Mouse (Mus musculus) hindbrain, postnatal 0 days (tissue): ENCODE measurements at regions not wholly inside any gene's neighbourhood (a gene's known extent, or its start where the extent isn't known, plus 50 kb on each side); places are given as distances from the start of the nearest gene placed in this dataset.
A peak's percentile ranks its signal among the peaks of the same experiment; 100 is the strongest.
"Not testable (repeated sequence)": the region's sequence is repeated elsewhere in the genome, so short reads cannot be mapped to it uniquely, and the experiment has no call there.

Experiments
- ATAC-seq: fragments of 200-750 bp; cut with Nextera tagmentation; 2 replicates; pipeline ENCODE4 v1.8.0; 2017; ENCODE audit warnings: mild to moderate bottlenecking, moderate TSS enrichment, moderate library complexity
- DNase-seq: peaks from one replicate; pipeline ENCODE4 v3.0.0-alpha.2; 2015; ENCODE audit warnings: low spot score
- H3K27ac ChIP-seq: fragments of 300-500 bp; sonication (generic); 2 replicates; pipeline ENCODE4 v1.5.1; 2014; ENCODE audit warnings: mild to moderate bottlenecking
- H3K27me3 ChIP-seq: fragments of 300-500 bp; sonication (generic); 2 replicates; pipeline ENCODE4 v1.6.1; 2014; ENCODE audit warnings: low read length, mixed read lengths; ENCODE audit not compliant: insufficient read depth
- H3K36me3 ChIP-seq: fragments of 300-500 bp; sonication (generic); 2 replicates; pipeline ENCODE4 v1.6.1; 2014; ENCODE audit warnings: low read length, mixed read lengths; ENCODE audit not compliant: insufficient read depth
- H3K4me1 ChIP-seq: fragments of 300-500 bp; sonication (generic); 2 replicates; pipeline ENCODE4 v1.6.1; 2014; ENCODE audit warnings: antibody characterized with exemption, low read length, mixed read lengths; ENCODE audit not compliant: insufficient read depth
- H3K4me2 ChIP-seq: fragments of 300-500 bp; sonication (generic); 2 replicates; pipeline ENCODE4 v1.6.1; 2014; ENCODE audit warnings: low read depth, mild to moderate bottlenecking, low read length, moderate library complexity, mixed read lengths
- H3K4me3 ChIP-seq: fragments of 300-500 bp; sonication (generic); 2 replicates; pipeline ENCODE4 v1.5.1; 2014; ENCODE audit warnings: low read length
- H3K9ac ChIP-seq: fragments of 300-500 bp; sonication (generic); replicated peaks from 2 replicates; pipeline ENCODE4 v1.6.1; 2014; ENCODE audit warnings: mild to moderate bottlenecking, low read length, moderate library complexity, mixed read lengths
- H3K9me3 ChIP-seq: fragments of 300-500 bp; sonication (generic); 2 replicates; pipeline ENCODE4 v1.6.1; 2016; ENCODE audit warnings: low read length, mixed read lengths
- CTCF ChIP-seq: IDR thresholded peaks from 2 replicates; pipeline ENCODE4 v1.5.1; 2016; ENCODE audit warnings: antibody characterized with exemption, control low read depth, low read depth
- WGBS: fragments of 180-500 bp; shearing (Covaris S2); extraction: QIAGEN DNeasy Blood & Tissue Kit; methylation state at CpG from one replicate; pipeline ENCODE4 v1.1.7; 2014; 5-methylcytosine and 5-hydroxymethylcytosine counted together

DNA sequence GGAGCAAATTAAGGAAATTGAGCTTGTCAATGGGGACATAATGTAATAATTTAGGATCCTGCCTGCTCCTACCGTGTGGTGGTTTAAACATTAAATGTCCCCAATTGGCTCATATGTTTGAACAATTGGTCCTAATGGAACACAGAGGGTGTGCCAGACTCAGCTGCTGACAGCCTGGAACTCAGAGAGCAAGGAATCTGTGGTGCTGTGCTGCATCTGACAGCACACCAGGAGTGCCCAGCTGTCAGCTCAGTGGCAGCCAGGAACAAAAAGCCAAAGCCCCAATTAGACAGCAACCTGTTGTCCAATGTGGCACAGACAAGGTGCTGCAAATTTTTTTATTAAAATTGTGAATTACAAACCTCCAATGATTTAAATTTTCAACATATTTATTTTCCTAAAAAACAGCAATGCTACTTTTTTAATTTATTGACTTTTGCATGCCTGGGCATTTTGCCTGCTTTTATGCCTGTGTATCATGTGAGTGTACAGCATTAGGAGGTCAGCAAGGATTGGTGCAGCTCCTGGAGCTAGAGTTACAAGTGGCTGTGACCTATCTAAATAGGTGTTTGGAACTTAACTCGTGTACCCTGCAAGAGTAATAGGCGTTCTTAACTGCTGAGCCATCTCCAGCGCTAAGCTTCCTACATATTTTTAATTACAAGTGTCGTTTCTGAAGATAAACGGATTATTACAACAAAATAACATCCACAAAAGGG, 724.5 kb upstream of the Adam24 start:
- H3K27ac ChIP-seq = no peak overlapping the region
- H3K4me2 ChIP-seq = no peak overlapping the region
- H3K9ac ChIP-seq = no peak overlapping the region
- no peaks in the 10 kb centered on the region for H3K27me3 ChIP-seq
- no peaks in the 10 kb centered on the region for H3K9me3 ChIP-seq
- H3K36me3 ChIP-seq = no peaks in the 10 kb centered on the region
- H3K4me1 ChIP-seq = no peaks in the 10 kb centered on the region
- TF ChIP-seq CTCF = no peak
- DNase-seq (peak; percentile 58), ATAC-seq (peak; percentile 91)
- WGBS = 59% methylated on average over 6 of the region's 6 CpGs
- H3K4me3 ChIP-seq = no peak overlapping the region

DNA sequence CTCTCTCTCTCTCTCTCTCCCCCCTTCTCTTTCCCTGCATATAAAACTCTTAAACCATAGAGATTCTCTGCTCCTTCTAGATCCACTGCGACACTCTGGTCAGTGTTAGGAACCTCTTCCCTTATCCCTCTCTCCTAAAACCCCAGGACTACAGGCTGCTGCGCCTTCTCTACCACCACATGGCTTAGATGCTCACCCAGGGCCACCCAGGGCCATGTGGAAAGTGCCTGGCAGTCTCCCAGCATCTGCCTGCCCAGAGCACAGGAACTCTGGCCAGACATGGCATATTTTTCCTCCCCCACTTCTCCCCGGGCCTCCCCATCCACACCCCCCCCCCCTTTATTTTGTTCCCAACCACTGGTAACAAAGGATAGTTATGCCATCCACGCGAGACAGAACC, 720.4 kb upstream of the Adam24 start:
- Histone ChIP-seq H3K4me3 (no peak overlapping the region), H3K9ac (no peak overlapping the region), H3K4me2 (no peak overlapping the region), H3K27me3 (no peaks in the 10 kb centered on the region), H3K9me3 (no peaks in the 10 kb centered on the region), H3K4me1 (no peaks in the 10 kb centered on the region), H3K27ac (no peak overlapping the region), H3K36me3 (no peaks in the 10 kb centered on the region)
- ATAC-seq (no peak), DNase-seq (no peak)
- WGBS = 61% methylated on average over 5 of the region's 5 CpGs
- TF ChIP-seq CTCF = no peak

DNA sequence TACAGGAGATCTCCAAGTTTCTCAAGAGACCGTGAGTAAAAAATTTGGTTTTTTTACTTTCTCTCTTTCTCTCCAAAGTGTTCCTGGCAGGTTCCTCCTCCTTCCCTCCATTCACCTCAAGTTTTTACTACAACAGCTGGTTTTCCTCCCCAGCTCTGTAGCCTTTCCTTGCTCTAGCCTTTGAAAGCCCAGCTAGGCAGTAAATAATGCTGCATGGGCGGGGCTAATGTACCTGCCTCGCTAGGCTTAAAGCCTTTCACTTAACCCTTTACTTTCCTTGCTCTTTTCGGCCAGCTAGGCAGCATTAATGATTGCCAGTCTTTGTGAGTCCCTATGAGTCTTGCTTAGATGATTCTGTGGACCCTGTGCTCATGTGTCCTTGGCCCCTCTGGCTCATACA, 720.0 kb upstream of the Adam24 start:
- no peaks in the 10 kb centered on the region for H3K9me3 ChIP-seq
- no peak overlapping the region for H3K4me3 ChIP-seq
- H3K4me2 ChIP-seq = no peak overlapping the region
- no peaks in the 10 kb centered on the region for H3K27me3 ChIP-seq
- 43% methylated on average over 4 of the region's 4 CpGs for WGBS
- H3K9ac ChIP-seq = no peak overlapping the region
- no peak overlapping the region for H3K27ac ChIP-seq
- TF ChIP-seq CTCF = no peak
- no peaks in the 10 kb centered on the region for H3K4me1 ChIP-seq
- DNase-seq (no peak), ATAC-seq (no peak)
- no peaks in the 10 kb centered on the region for H3K36me3 ChIP-seq

DNA sequence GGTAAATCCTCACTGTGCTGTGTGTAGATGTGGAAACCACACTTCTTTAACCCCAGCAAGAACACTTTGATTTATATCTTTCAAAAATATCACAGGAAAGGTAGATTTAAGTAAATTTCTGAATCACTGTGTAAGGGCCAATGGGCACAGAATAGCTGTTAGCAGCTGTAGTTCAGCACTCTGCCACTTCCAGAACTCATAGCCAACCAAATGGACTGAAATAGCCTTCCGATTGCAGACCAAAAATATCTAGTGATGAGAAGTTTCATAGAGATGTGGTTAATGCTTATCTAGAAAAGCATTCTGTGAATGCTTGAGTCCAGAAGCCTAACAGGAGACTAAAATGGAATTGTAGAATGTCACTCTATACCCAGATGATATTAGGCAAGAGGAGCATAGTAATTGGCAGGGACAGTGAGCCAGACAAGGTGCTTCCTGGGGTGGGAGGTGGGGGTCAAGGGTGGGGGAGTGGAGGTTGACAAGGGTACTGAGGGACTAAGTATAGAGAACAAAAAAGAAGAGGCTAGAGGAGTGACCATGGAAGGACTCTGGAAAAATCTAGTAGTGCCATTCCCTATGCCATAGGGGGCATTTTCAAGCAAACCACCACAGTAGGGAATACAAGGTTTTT, 669.6 kb upstream of the Adam24 start:
- H3K27me3 ChIP-seq = no peaks in the 10 kb centered on the region
- no peak overlapping the region for H3K4me3 ChIP-seq
- no peak overlapping the region for H3K27ac ChIP-seq
- TF ChIP-seq CTCF = no peak
- no peak overlapping the region for H3K9ac ChIP-seq
- H3K4me1 ChIP-seq = no peaks in the 10 kb centered on the region
- no peak overlapping the region for H3K4me2 ChIP-seq
- DNase-seq = no peak
- WGBS = 95% methylated on average over 1 of the region's 1 CpGs
- no peak for ATAC-seq
- H3K9me3 ChIP-seq = no peaks in the 10 kb centered on the region
- H3K36me3 ChIP-seq = no peaks in the 10 kb centered on the region

DNA sequence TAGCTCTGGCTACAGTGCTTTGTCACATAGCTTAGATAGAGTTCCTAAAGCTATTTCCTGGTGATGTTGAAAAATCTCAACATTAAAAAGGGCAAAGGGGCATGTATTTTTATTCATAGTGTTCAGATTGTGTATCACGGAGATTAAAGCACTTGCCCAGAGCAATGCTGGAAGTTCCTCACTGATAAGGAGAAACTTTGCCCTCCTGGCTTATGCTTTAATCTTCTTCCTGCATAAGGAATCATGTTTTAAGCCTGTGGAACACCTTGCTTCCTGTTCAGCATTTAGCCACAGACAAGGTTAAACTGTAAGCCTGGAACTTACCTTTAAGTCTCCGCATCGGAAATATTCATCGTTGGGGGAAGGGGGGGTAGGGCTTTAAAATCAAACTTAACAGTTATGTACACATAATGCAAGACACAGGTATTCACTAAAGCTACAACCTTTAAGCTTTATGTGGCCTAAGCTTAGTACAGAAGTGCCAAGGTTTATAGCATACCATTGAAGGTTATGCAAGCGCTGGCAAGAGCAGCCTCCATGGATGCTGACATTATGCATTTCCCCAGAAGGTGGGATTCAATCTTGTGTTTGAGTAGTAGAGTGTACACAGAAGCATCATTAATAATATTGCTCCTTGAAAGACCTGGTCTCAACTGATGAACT, 655.5 kb upstream of the Adam24 start:
- Histone ChIP-seq H3K9ac (no peak overlapping the region), H3K4me1 (no peaks in the 10 kb centered on the region), H3K36me3 (no peaks in the 10 kb centered on the region), H3K4me2 (no peak overlapping the region), H3K9me3 (no peaks in the 10 kb centered on the region), H3K27me3 (no peaks in the 10 kb centered on the region), H3K4me3 (no peak overlapping the region), H3K27ac (no peak overlapping the region)
- DNase-seq (no peak), ATAC-seq (no peak)
- 95% methylated on average over 5 of the region's 5 CpGs for WGBS
- TF ChIP-seq CTCF = no peak

DNA sequence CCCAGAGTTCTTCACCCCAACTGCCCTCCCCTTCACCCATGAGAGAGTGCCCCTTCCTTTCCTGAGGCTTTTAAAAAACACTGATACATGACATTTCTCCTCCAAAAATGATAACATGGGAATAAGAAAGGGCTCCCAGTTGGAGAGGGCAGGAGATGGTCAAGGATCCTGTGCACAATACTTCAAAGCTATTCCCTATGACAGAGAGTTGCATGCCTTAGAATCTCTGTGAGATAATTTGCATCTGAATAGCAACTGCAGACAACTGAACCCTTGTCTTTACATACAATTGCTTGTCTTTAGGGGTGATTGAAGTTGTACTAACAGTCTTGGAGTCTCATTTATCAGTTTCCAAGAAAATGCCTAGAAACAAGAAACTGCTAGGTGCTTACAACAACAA, 610.7 kb upstream of the Adam24 start:
- no peaks in the 10 kb centered on the region for H3K36me3 ChIP-seq
- H3K9me3 ChIP-seq = no peaks in the 10 kb centered on the region
- no peak overlapping the region for H3K4me2 ChIP-seq
- H3K9ac ChIP-seq = no peak overlapping the region
- no peak for TF ChIP-seq CTCF
- H3K27ac ChIP-seq = no peak overlapping the region
- DNase-seq = no peak
- no peaks in the 10 kb centered on the region for H3K27me3 ChIP-seq
- no peak; the same call in 1 of the 2 replicates for ATAC-seq
- H3K4me1 ChIP-seq = no peaks in the 10 kb centered on the region
- H3K4me3 ChIP-seq = no peak overlapping the region

DNA sequence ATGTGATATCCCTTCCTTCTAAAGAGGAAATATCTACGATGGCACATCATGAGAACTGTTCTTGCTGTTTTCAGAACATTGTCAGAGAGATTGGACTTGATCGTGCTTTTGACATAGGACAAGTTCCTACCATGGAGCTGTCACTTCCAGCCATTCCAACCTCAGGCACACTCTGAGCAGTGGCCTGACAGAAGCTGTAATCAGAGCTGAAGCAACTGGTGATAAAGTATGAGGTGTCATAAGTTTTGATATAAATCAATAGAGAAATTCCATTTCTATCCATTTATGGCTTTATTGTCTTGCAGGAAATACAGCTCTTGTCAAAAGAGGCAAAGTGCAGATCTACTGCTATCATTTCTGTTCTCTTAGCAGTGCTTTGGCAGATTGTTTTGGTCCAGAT, 603.7 kb upstream of the Adam24 start:
- Histone ChIP-seq H3K4me3 (no peak overlapping the region), H3K9me3 (no peaks in the 10 kb centered on the region), H3K36me3 (no peaks in the 10 kb centered on the region), H3K4me2 (no peak overlapping the region), H3K27me3 (no peaks in the 10 kb centered on the region), H3K4me1 (no peaks in the 10 kb centered on the region), H3K9ac (no peak overlapping the region), H3K27ac (no peak overlapping the region)
- 88% methylated on average over 2 of the region's 2 CpGs for WGBS
- ATAC-seq (no peak), DNase-seq (no peak)
- TF ChIP-seq CTCF = no peak

DNA sequence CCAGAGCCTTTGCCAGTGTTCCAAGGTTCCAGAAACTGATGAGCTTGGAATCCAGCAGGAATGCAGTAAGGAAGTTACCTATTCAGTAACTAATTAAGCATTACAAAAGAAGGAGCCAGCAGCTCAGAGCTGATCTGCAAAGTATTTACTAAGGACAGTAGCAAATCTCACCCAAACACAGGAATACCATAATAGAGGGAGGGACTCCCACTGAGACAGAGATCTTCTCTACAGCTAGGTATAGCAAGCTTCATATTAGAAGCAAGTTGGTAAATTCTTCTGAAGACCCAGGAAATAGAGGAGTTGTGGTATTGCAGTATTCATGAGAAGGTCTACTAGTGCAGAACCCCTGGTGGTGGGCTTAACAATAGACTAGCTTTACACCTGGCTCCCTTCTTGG, 593.9 kb upstream of the Adam24 start:
- H3K27me3 ChIP-seq, H3K4me2 ChIP-seq, H3K9me3 ChIP-seq, ATAC-seq, H3K4me3 ChIP-seq, H3K27ac ChIP-seq, H3K4me1 ChIP-seq, H3K9ac ChIP-seq, H3K36me3 ChIP-seq, DNase-seq: not testable (repeated sequence)
